7 mouse cellular contexts compared by ENCODE assay signal in the genomic region with DNA sequence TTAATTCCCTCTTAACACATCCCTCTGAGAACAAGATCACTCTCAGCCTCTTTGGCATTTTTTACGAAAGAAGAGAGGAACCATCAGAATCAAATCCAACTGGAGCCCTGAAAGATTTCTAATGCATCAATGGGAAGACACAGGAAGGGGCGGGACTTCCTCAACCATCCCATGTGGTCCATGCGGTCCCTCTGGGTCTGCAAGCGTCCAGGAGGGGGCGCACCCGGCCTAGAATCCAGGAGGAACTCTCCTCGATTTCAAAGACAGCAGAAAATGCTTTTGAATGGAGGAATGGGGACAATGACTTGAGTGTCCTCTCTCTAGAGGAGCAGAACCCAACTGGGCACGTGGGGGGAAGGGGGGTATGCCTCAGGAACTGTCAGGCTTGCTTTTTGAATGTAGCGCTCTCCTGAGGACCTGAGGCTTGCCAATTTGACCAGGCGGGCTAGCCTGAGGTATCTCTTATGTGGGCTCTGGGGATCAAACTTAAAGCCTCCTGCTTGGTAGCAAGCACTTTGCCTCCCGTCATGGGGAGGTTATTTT.
A peak's percentile ranks its signal among the peaks of the same experiment; 100 is the strongest.
DNase-seq lines count a peak whose midpoint lies in the region; ATAC-seq and TF ChIP-seq lines count a peak whose summit lies in the region.

No protein-coding gene starts in this region.

- peak; percentile 65 for DNase-seq in WW6 (ENCODE audit: low read depth, low spot score)
- DNase-seq in cerebellum, adult 9-11 months, result peak; percentile 79
- peak; percentile 72 to 80 for DNase-seq in frontal cortex, postnatal 36 days (ENCODE audit: low spot score in 2 of 2)
- peak; percentile 56 for DNase-seq in induced T-regulatory cell, adult 2 months (ENCODE audit: low read depth)
- peak; percentile 72 to 80 for DNase-seq in left cerebral cortex, adult 2 months (ENCODE audit: extremely low spot score in 1 of 2, low spot score in 2 of 2)
- DNase-seq in spleen, adult 2 months (ENCODE audit: low read depth in 1 of 2, low spot score in 2 of 2), result peak; percentile 12 to 57

- peaks cover 18% of the 10 kb centered on the region for H3K4me1 ChIP-seq in midbrain, embryonic 13.5 days (replicated peaks)
- no peaks in the 10 kb centered on the region; the same call in 1 of the 2 replicates for H3K4me1 ChIP-seq in spleen, adult 2 months (ENCODE audit: control insufficient read depth, insufficient read depth, insufficient read length)

- TF ChIP-seq POLR2A in spleen, adult 2 months (IDR thresholded peaks at IDR 0.05; ENCODE audit: low read depth, low read length), result no peak

- no peak overlapping the region for H3K4me2 ChIP-seq in midbrain, embryonic 13.5 days (replicated peaks)

- H3K4me3 ChIP-seq in left cerebral cortex, adult 2 months, result no peak overlapping the region
- no peak overlapping the region for H3K4me3 ChIP-seq in midbrain, embryonic 13.5 days (replicated peaks)
- no peak overlapping the region for H3K4me3 ChIP-seq in spleen, adult 2 months (ENCODE audit: extremely low read depth, insufficient read depth, insufficient read length)

- peak; percentile 80 for ATAC-seq in midbrain, embryonic 13.5 days

- peak; percentile 76 for TF ChIP-seq CTCF in left cerebral cortex, adult 2 months (IDR thresholded peaks at IDR 0.05)
- TF ChIP-seq CTCF in spleen, adult 2 months (IDR thresholded peaks at IDR 0.05; ENCODE audit: extremely low read depth, insufficient read depth, insufficient read length, insufficient replicate concordance), result peak; percentile 60; the same call in 1 of the 2 replicates

- H3K9me3 ChIP-seq in midbrain, embryonic 13.5 days, result peaks cover 9% of the 10 kb centered on the region; the same call in 1 of the 2 replicates

- H3K27ac ChIP-seq in left cerebral cortex, adult 2 months, result no peak overlapping the region
- H3K27ac ChIP-seq in midbrain, embryonic 13.5 days, result no peak overlapping the region; the same call in 1 of the 2 replicates
- no peak overlapping the region for H3K27ac ChIP-seq in spleen, adult 2 months (ENCODE audit: insufficient read depth, low read length)

- H3K27me3 ChIP-seq in midbrain, embryonic 13.5 days, result no peaks in the 10 kb centered on the region
- H3K27me3 ChIP-seq in spleen, adult 2 months (ENCODE audit: control insufficient read depth, insufficient read depth, low read length), result no peaks in the 10 kb centered on the region

- WGBS in midbrain, embryonic 13.5 days, result 24% methylated on average over 11 of the region's 11 CpGs
- 23% methylated on average over 11 of the region's 11 CpGs for WGBS in spleen, adult 2 months

- intact Hi-C loops in left cerebral cortex, adult 2 months (cut with DNase I), result loop anchor here (1.0 kb wide), 2 partner anchors 82 to 87 kb away; no protein-coding TSS in a partner anchor

- H3K36me3 ChIP-seq in midbrain, embryonic 13.5 days, result peaks cover 72% of the 10 kb centered on the region
- no peaks in the 10 kb centered on the region for H3K36me3 ChIP-seq in spleen, adult 2 months (ENCODE audit: control insufficient read depth, insufficient read depth, low read length)

- no peak overlapping the region for H3K9ac ChIP-seq in midbrain, embryonic 13.5 days (replicated peaks)
